Mouse (Mus musculus) bone marrow, adult 2 months (tissue): ENCODE data around the gene Pde3b.

Experiments used
- CTCF ChIP-seq: fragments of 200-500 bp; IDR thresholded peaks from 2 replicates; pipeline ENCODE4 v1.5.1; 2011; ENCODE audit warnings: low read length, control low read depth; ENCODE audit not compliant: control insufficient read depth, insufficient read depth
- POLR2A ChIP-seq: fragments of 200-500 bp; IDR thresholded peaks from 2 replicates; pipeline ENCODE4 v1.6.1; 2011; ENCODE audit warnings: low read depth, mild to moderate bottlenecking, control low read depth, low read length, borderline replicate concordance; ENCODE audit not compliant: control insufficient read depth

DNA sequence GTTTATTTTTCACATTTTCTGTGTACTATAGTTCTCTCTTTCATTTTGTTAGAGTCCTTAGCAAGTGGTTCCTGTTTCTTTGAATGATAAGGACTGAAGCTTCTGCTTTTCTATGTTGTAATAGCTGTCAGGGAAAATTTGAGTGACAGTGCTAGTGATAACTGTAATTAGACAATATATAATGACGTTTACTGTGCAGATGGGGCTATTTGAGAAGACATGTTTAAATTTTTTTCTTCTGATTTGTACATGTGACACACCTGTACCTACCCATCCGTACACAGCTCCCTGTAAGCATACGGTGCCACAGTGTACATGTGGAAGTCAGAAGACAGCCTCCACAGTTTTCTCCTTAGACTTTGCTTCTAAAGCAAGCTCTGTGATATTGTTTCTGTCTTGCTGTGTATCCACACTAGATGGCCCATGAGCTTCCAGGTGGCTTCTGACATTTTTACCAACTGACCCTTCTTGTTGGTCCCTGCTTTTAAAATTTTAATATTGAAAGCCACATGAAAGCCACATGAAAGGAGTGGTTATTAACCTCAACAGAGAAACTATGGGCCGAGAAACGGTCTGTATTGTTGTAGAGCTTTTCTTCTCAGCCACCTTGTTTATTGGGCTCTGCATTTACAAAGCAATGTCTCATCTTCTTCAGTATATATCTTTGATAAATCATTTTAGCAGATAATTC is 38.4 kb downstream of the Pde3b start:
- TF ChIP-seq POLR2A (no peak), CTCF (no peak)
